Mouse (Mus musculus) cerebellum, adult 2 months (tissue): ENCODE results near the gene Myo1a.

ENCODE experiments used
- CTCF ChIP-seq: fragments of 200-500 bp; IDR thresholded peaks from 2 replicates; pipeline ENCODE4 v1.5.1; 2011; ENCODE audit warnings: low read depth, mild to moderate bottlenecking, control low read depth, low read length, moderate library complexity, borderline replicate concordance; ENCODE audit not compliant: insufficient read depth
- POLR2A ChIP-seq: fragments of 200-500 bp; IDR thresholded peaks from 2 replicates; pipeline ENCODE4 v1.6.1; 2011; ENCODE audit warnings: low read length, control low read depth, borderline replicate concordance; ENCODE audit not compliant: insufficient read depth

- TF ChIP-seq POLR2A (no peak), CTCF (no peak)
Observed at GRCm38 (mm10) chr10:127669170-127669569, 35.8 kb upstream of the Myo1a start.
